Mouse (Mus musculus): ENCODE measurements around the gene Slc41a3.

- no peak for TF ChIP-seq POLR2A (IDR thresholded peaks at IDR 0.05; ENCODE audit: control insufficient read depth, low read depth, low read length)
- TF ChIP-seq CTCF (IDR thresholded peaks at IDR 0.05; ENCODE audit: control insufficient read depth, insufficient read depth, insufficient replicate concordance, low read depth, low read length) = no peak
Measured at GRCm38 (mm10) chr6:90560390-90561058, 44.0 kb upstream of the Slc41a3 start.

Measured in testis, adult 2 months (tissue).